Mouse (Mus musculus) cerebellum, adult 2 months (tissue): Measurements from ENCODE around the gene AI837181. TPM values are rescaled to one million over a fixed set of nuclear protein-coding genes. Genes with fewer than 3 reads are reported as not detected.

ENCODE experiments used
- DNase-seq, 2 experiments: peaks; one replicate each; pipeline ENCODE4 v3.0.0; 2021
- H3K27ac ChIP-seq: fragments of 200-500 bp; 2 replicates; pipeline ENCODE4 v1.5.1; 2012; ENCODE audit warnings: low read length, control low read depth, inconsistent platforms; ENCODE audit not compliant: insufficient read depth
- H3K27me3 ChIP-seq: fragments of 200-500 bp; 2 replicates; pipeline ENCODE4 v1.6.1; 2012; ENCODE audit warnings: inconsistent platforms, mild to moderate bottlenecking, low read length, moderate library complexity; ENCODE audit not compliant: control insufficient read depth, insufficient read depth
- H3K4me1 ChIP-seq: fragments of 200-500 bp; 2 replicates; pipeline ENCODE4 v1.6.1; 2011; ENCODE audit warnings: low read length; ENCODE audit not compliant: control insufficient read depth, insufficient read depth
- H3K4me3 ChIP-seq: fragments of 200-500 bp; replicated peaks from 2 replicates; pipeline ENCODE3; 2011; ENCODE audit warnings: mild to moderate bottlenecking, low read depth, low read length, control low read depth; ENCODE audit not compliant: insufficient read depth
- CTCF ChIP-seq: fragments of 200-500 bp; IDR thresholded peaks from 2 replicates; pipeline ENCODE4 v1.5.1; 2011; ENCODE audit warnings: low read depth, mild to moderate bottlenecking, control low read depth, low read length, moderate library complexity, borderline replicate concordance; ENCODE audit not compliant: insufficient read depth
- POLR2A ChIP-seq: fragments of 200-500 bp; IDR thresholded peaks from 2 replicates; pipeline ENCODE4 v1.6.1; 2011; ENCODE audit warnings: low read length, control low read depth, borderline replicate concordance; ENCODE audit not compliant: insufficient read depth
- WGBS: fragments of 180-500 bp; shearing (Covaris S2); methylation state at CpG from one replicate; pipeline ENCODE4 v1.1.7; 2018; 5-methylcytosine and 5-hydroxymethylcytosine counted together
- polyA plus RNA-seq: library from polyadenylated mRNA; depleted of rRNA; stranded (reverse); fragments of >200 nt; gene quantifications from 2 replicates; pipeline ENCODE4 v1.2.3, GENCODE M21; 2012

The AI837181 gene
- polyA plus RNA-seq, 1 experiment = 134 TPM

DNA sequence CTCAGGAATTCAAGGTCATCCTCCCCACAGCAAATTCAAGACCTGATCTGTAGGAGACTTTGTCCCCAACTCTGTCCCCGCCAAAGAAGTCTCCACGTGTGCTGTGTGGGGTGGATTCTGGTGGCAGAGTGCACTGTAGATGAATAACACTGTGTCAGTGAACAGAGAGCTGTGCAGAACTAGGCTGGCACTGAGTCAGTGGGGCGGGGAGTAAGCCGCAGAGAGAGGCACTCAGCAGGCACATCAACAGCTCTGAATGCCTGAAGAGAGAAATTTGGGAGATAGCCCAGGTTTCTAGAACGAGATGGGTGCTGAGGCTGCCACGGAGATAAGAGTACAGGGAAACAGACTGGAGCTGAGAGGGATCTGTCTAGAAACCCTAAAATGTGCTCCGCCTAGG, 34.1 kb downstream of the AI837181 start:
- peaks cover 14% of the 10 kb centered on the region for H3K4me1 ChIP-seq
- H3K27ac ChIP-seq = peak overlapping the region; percentile 24; the same call in 1 of the 2 replicates
- TF ChIP-seq POLR2A (no peak), CTCF (no peak)
- DNase-seq = peak in 1 of 2 experiments; percentile 21
- WGBS = 48% methylated on average over 7 of the region's 7 CpGs
- no peaks in the 10 kb centered on the region for H3K27me3 ChIP-seq
- no peak overlapping the region for H3K4me3 ChIP-seq

DNA sequence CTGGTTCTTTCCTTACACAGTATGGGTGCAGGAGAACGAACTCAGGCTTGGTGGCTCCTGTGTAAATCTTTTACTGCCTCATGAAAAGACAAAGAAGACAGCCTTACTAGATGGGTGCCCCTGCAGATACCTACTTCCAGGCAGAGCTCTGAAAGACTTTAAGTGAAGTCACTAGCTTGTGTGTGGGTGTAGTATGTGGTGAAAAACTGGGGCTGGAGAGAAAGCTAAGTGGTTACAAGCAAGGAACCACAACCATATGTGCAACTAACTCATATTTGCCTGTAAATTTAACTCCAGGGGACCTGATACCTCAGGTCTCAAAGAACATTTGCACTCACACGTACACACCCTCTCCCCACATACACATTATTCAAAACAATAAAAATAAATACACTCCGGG, 35.0 kb downstream of the AI837181 start:
- H3K4me1 ChIP-seq = peaks cover 16% of the 10 kb centered on the region
- 26% methylated on average over 3 of the region's 3 CpGs for WGBS
- TF ChIP-seq CTCF (no peak), POLR2A (no peak)
- H3K4me3 ChIP-seq = no peak overlapping the region
- H3K27me3 ChIP-seq = no peaks in the 10 kb centered on the region
- H3K27ac ChIP-seq = no peak overlapping the region; the same call in 1 of the 2 replicates
- DNase-seq = peak in 1 of 2 experiments; percentile 6

DNA sequence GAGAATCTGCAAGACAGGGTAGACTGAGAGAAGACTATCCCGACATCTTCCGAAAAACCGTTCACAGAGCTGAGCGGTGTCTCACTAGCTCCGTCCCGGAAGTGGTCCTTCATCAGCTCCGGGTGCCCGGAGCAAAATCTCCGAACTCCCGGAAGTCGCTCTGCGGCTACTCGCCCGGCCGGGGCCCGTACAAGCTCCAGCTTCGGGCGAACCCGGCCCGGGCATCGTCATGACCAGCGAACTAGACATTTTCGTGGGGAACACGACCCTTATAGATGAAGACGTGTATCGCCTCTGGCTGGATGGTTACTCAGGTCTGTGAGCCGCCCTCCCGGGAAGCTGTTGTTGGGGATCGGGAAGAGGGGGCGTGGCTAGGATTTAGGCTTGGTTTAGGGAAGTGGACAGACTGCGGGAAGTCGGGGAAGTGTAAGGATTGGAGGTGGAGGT, 35.5 kb downstream of the AI837181 start, which contains the start of gene Fibp:
Gene Fibp, plus strand, starts transcription at position 151 of the 447 bp plus-strand sequence.
- H3K27me3 ChIP-seq = no peaks in the 10 kb centered on the region
- peak; percentile 85 to 91 for DNase-seq
- H3K4me3 ChIP-seq = peak within 1 kb of the TSS; percentile 99
- TF ChIP-seq CTCF = no peak
- TF ChIP-seq POLR2A = peak; percentile 81; the same call in 1 of the 2 replicates
- H3K4me1 ChIP-seq = peaks cover 13% of the 10 kb centered on the region
- WGBS = under 1% methylated on average over 32 of the region's 32 CpGs
- H3K27ac ChIP-seq = no peak within 1 kb of the TSS; the same call in 1 of the 2 replicates

DNA sequence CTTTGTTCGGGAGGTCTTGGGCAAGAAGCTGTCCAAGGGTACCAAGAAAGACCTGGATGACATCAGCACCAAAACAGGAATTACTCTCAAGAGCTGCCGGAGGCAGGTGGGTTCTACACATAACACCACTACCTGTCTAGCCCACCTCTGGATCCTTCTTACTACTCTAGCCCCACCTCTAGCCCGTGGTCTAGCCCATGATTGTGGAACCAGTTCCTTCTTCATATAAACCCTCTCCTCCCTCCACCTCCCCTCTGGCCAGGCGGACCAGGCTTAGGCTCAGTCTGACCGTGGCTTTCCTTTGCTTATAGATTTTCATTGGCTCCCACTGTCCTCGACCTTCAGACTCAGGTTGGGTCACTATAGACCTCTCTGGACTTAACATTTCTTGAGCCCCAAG, 36.5 kb downstream of the AI837181 start:
- TF ChIP-seq POLR2A (no peak), CTCF (no peak)
- Histone ChIP-seq H3K4me1 (peaks cover 13% of the 10 kb centered on the region), H3K27ac (no peak overlapping the region), H3K4me3 (no peak overlapping the region), H3K27me3 (no peaks in the 10 kb centered on the region)
- WGBS = 79% methylated on average over 6 of the region's 6 CpGs
- no peak for DNase-seq

DNA sequence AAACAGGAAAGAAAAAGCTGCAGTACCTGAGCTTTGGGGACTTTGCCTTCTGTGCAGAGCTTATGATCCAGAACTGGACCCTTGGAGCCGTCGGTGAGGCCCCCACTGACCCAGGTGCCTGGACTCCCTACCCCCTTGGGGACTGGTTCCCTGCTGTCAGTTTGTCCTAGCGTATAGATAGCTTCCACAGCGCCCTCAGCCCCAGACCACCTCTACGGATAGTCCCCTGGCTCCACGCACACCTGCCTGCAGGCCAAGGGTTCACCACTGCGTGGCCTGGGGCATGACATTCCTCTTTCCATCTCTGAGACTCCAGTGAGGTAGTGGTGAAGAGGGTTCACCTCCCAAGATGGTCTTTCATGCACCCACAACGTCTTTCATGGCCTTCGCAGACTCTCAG, 38.3 kb downstream of the AI837181 start:
- no peak overlapping the region for H3K27ac ChIP-seq
- TF ChIP-seq CTCF (no peak), POLR2A (no peak)
- WGBS = 84% methylated on average over 9 of the region's 9 CpGs
- H3K27me3 ChIP-seq = no peaks in the 10 kb centered on the region
- H3K4me3 ChIP-seq = no peak overlapping the region
- peaks cover 13% of the 10 kb centered on the region for H3K4me1 ChIP-seq
- no peak for DNase-seq

DNA sequence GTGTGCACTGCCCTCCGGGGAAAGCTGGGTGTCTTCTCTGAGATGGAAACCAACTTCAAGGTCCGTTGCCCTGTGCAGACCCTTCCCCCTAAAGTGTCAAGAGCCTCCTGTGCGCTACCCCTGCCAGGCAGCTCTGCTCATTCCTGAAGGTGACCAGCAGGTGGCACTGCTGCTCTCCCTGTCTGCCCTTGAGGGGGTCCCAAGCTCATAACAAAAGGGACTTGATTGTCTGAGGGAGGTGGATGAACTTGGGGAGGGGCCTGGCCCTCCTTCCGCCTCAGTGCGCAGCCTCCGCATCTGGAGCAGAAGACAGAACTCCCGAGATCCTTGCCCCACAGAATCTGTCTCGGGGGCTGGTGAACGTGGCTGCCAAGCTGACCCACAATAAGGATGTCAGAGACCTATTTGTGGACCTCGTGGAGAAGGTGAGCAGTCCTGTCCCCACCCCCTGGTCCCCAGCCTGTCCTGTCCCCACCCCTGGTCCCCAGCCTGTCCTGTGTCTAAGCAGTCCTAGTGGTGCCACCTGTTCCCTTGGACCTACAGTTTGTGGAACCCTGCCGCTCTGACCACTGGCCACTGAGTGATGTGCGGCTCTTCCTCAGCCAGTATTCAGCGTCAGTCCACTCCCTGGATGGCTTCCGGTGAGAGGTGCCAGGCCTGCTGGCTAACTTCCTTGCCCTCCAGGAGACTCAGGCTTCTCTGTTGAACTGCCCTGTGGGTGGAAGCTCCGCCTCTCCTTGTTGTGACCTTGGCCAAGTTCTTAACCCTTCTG, 39.0 kb downstream of the AI837181 start:
- H3K27ac ChIP-seq = no peak overlapping the region
- H3K4me1 ChIP-seq = peaks cover 11% of the 10 kb centered on the region
- no peaks in the 10 kb centered on the region for H3K27me3 ChIP-seq
- peak overlapping the region; percentile 9 for H3K4me3 ChIP-seq
- DNase-seq = peak; percentile 60 to 74
- WGBS = 6% methylated on average over 15 of the region's 15 CpGs
- TF ChIP-seq POLR2A (no peak), CTCF (peak; percentile 85)

DNA sequence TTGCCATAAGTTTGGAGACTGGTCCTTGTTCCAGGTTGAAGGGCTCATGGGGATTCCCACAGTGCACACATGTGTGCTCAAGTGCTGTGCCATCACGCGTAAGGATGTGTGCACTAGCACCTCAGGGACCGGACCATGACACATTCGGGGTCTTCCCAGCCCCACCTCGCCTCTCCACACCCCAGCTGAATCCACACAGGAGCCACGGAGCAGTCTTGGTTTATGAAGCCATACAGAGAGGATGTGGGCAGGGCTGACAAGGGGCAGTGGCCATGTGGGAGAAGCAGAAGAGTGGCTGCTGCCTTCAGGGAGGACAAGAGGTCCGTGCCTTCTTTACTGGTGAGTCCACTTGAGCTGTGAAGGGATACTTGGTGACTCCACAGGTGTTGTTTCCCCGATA, 40.1 kb downstream of the AI837181 start:
- Histone ChIP-seq H3K27me3 (no peaks in the 10 kb centered on the region), H3K4me3 (no peak overlapping the region), H3K4me1 (peaks cover 10% of the 10 kb centered on the region), H3K27ac (no peak overlapping the region)
- 92% methylated on average over 8 of the region's 8 CpGs for WGBS
- no peak for DNase-seq
- no peak for TF ChIP-seq CTCF
- TF ChIP-seq POLR2A = no peak

DNA sequence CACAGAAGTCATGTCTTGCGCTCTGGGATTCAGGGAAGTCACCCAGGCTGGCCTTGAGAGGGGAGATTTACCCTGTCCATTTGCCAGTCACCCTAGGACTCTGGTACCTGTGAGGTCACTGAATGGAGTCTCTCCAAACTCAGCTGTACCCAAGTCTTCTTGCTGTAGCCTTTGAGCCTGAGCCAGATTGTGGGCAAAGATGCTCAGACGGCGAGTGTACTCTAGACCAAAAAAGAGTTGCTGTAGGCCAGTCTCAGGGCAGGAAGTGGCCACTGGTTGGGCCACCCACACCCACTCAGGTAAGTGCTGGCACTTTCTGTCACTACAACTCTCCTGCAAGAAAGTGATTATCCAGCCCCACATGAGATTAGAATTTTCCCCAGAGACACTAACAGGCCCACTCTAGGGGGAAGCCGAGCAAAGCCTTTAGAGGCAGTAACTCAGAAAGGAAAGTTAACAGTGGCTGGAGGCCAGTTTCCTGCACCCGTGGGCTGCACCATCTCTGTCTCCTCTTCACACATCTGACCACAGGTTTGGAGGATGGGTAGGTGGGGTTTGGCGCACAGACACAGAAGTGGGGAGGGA, 42.1 kb downstream of the AI837181 start:
- Histone ChIP-seq H3K27me3 (no peaks in the 10 kb centered on the region), H3K4me3 (no peak overlapping the region), H3K27ac (no peak overlapping the region), H3K4me1 (peaks cover 10% of the 10 kb centered on the region)
- no peak for DNase-seq
- 80% methylated on average over 6 of the region's 6 CpGs for WGBS
- TF ChIP-seq POLR2A = no peak
- TF ChIP-seq CTCF = no peak
